Mouse (Mus musculus): Measurements from ENCODE around the gene Peli1. TPM values are rescaled to one million over a fixed set of nuclear protein-coding genes. Genes with fewer than 3 reads are reported as not detected.

Peli1 gene
- polyA plus RNA-seq, 1 experiment from 2014 or later, result 9.8 TPM

DNA sequence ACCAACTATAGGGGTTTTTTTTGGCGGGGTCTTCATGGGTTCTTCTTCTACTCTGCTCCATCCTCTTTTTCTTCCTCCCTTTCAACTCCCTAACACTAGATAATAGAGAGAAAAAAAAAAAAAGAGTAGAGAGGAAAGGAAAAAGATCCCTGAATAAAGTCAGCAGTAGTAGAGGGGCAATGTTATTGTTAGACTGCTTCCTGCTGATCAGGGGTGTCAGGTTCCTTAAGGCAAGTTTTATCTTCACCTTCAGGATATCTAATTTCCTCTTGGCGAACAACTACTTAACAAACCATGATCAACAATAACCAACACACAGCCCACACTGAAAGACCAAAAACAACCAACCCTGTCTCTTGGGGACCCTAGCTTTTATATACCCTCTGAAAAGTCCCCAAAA, 31.3 kb downstream of the Peli1 start:
- no peaks in the 10 kb centered on the region for H3K9me3 ChIP-seq (ENCODE audit: low read length)
- 47% methylated on average over 2 of the region's 2 CpGs for WGBS (ENCODE audit: insufficient replicate concordance)
- H3K4me1 ChIP-seq (ENCODE audit: insufficient read depth), result peaks cover 15% of the 10 kb centered on the region
- DNase-seq, result no peak
- no peak overlapping the region for H3K4me3 ChIP-seq (ENCODE audit: low read depth, low read length)
- TF ChIP-seq EP300 (IDR thresholded peaks at IDR 0.05; ENCODE audit: low read depth) (no peak), CTCF (IDR thresholded peaks at IDR 0.05; ENCODE audit: low read depth) (no peak)
- H3K9ac ChIP-seq (replicated peaks), result no peak overlapping the region
- no peak for ATAC-seq
- no peak overlapping the region for H3K4me2 ChIP-seq (ENCODE audit: low read depth, low read length)
- H3K27ac ChIP-seq (ENCODE audit: low read depth), result no peak overlapping the region
- no peaks in the 10 kb centered on the region for H3K36me3 ChIP-seq (replicated peaks; ENCODE audit: insufficient read depth, low read length)
- H3K27me3 ChIP-seq (ENCODE audit: insufficient read depth, low read length), result no peaks in the 10 kb centered on the region

- Histone ChIP-seq H3K9ac (replicated peaks) (no peak overlapping the region), H3K4me1 (ENCODE audit: insufficient read depth) (0 out of 2 replicates have a peak, but pooled peaks cover 3% of the 10 kb centered on the region), H3K27ac (ENCODE audit: low read depth) (no peak overlapping the region), H3K4me2 (ENCODE audit: low read depth, low read length) (no peak overlapping the region), H3K4me3 (ENCODE audit: low read depth, low read length) (no peak overlapping the region), H3K27me3 (ENCODE audit: insufficient read depth, low read length) (no peaks in the 10 kb centered on the region), H3K36me3 (replicated peaks; ENCODE audit: insufficient read depth, low read length) (peaks cover 5% of the 10 kb centered on the region), H3K9me3 (ENCODE audit: low read length) (no peaks in the 10 kb centered on the region)
- DNase-seq (no peak), ATAC-seq (no peak)
- TF ChIP-seq CTCF (IDR thresholded peaks at IDR 0.05; ENCODE audit: low read depth), result no peak
- no peak for TF ChIP-seq EP300 (IDR thresholded peaks at IDR 0.05; ENCODE audit: low read depth)
- 69% methylated on average over 2 of the region's 2 CpGs for WGBS (ENCODE audit: insufficient replicate concordance)
Measured at GRCm38 (mm10) chr11:21131692-21132091, 40.6 kb downstream of the Peli1 start.

DNA sequence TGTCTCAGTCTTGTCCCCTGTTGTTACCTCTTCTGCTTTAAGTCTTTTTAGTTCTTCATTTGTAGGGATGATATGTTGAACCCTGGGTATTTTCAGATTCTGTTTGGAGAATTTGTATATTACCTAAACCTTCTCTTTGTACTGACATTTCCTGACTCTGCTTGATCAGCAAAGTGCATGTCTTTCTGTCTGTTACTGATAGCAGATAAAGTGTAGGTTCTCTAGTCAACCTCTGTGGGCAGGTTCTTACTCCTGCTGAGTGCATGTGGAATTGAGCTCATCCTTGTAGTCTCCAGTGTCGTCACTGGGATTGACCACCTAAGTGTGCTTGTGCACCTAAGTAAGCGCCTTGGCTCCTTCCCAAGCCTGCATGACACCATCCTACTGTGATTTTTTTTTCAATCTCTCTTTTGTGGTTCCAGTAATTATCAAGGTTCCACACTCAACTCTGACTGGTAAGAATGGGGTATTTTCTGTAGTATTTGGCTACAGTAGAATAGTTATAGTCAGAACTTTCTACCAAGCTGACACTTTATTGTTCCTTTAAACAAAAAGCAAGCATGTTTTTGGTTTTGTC, 43.9 kb downstream of the Peli1 start:
- peaks cover 22% of the 10 kb centered on the region for H3K36me3 ChIP-seq (replicated peaks; ENCODE audit: insufficient read depth, low read length)
- no peaks in the 10 kb centered on the region for H3K27me3 ChIP-seq (ENCODE audit: insufficient read depth, low read length)
- H3K9me3 ChIP-seq (ENCODE audit: low read length), result no peaks in the 10 kb centered on the region
- no peak overlapping the region for H3K4me2 ChIP-seq (ENCODE audit: low read depth, low read length)
- 0 out of 2 replicates have a peak, but pooled peaks cover 3% of the 10 kb centered on the region for H3K4me1 ChIP-seq (ENCODE audit: insufficient read depth)
- WGBS (ENCODE audit: insufficient replicate concordance), result 76% methylated on average over 2 of the region's 2 CpGs
- ATAC-seq, result no peak
- H3K27ac ChIP-seq (ENCODE audit: low read depth), result no peak overlapping the region
- DNase-seq, result no peak
- no peak overlapping the region for H3K4me3 ChIP-seq (ENCODE audit: low read depth, low read length)
- H3K9ac ChIP-seq (replicated peaks), result no peak overlapping the region
- TF ChIP-seq CTCF (IDR thresholded peaks at IDR 0.05; ENCODE audit: low read depth) (no peak), EP300 (IDR thresholded peaks at IDR 0.05; ENCODE audit: low read depth) (no peak)

DNA sequence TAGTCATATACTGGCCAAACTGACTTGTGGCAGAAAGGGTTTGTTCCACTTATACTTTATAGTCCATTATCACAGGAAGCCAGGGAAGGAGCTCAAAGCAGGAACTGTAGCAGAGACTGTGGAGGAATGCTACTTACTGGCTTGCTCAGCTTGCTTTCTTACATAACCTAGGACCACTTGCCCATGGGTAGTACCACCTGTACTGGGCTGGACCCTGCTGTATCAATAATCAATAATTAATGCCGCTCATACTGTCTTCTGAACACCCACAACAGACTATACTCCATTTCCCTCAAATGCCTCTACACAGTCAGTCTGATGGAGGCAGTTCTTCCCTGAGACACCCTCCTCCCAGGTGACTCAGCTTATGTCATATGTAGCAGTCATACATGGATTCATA, 48.4 kb downstream of the Peli1 start:
- Histone ChIP-seq H3K27ac (ENCODE audit: low read depth) (no peak overlapping the region), H3K9me3 (ENCODE audit: low read length) (no peaks in the 10 kb centered on the region), H3K4me1 (ENCODE audit: insufficient read depth) (no peaks in the 10 kb centered on the region), H3K4me2 (ENCODE audit: low read depth, low read length) (no peak overlapping the region), H3K9ac (replicated peaks) (no peak overlapping the region), H3K36me3 (replicated peaks; ENCODE audit: insufficient read depth, low read length) (peaks cover 27% of the 10 kb centered on the region), H3K4me3 (ENCODE audit: low read depth, low read length) (no peak overlapping the region), H3K27me3 (ENCODE audit: insufficient read depth, low read length) (no peaks in the 10 kb centered on the region)
- ATAC-seq (no peak), DNase-seq (no peak)
- 97% methylated on average over 1 of the region's 1 CpGs for WGBS (ENCODE audit: insufficient replicate concordance)
- TF ChIP-seq CTCF (IDR thresholded peaks at IDR 0.05; ENCODE audit: low read depth) (no peak), EP300 (IDR thresholded peaks at IDR 0.05; ENCODE audit: low read depth) (no peak)

- DNase-seq, result no peak
- Histone ChIP-seq H3K36me3 (replicated peaks; ENCODE audit: insufficient read depth, low read length) (peaks cover 30% of the 10 kb centered on the region), H3K9ac (replicated peaks) (no peak overlapping the region), H3K4me3 (ENCODE audit: low read depth, low read length) (no peak overlapping the region), H3K27me3 (ENCODE audit: insufficient read depth, low read length) (no peaks in the 10 kb centered on the region), H3K27ac (ENCODE audit: low read depth) (no peak overlapping the region), H3K4me1 (ENCODE audit: insufficient read depth) (no peaks in the 10 kb centered on the region), H3K4me2 (ENCODE audit: low read depth, low read length) (no peak overlapping the region), H3K9me3 (ENCODE audit: low read length) (no peaks in the 10 kb centered on the region)
- 89% methylated on average over 7 of the region's 7 CpGs for WGBS (ENCODE audit: insufficient replicate concordance)
- no peak for ATAC-seq
- no peak for TF ChIP-seq EP300 (IDR thresholded peaks at IDR 0.05; ENCODE audit: low read depth)
- no peak for TF ChIP-seq CTCF (IDR thresholded peaks at IDR 0.05; ENCODE audit: low read depth)
Measured at GRCm38 (mm10) chr11:21141242-21141641, 50.2 kb downstream of the Peli1 start.

GRCm38 (mm10) chr11:21141755-21142154, 50.7 kb downstream of the Peli1 start:
- H3K9me3 ChIP-seq (ENCODE audit: low read length), result no peaks in the 10 kb centered on the region
- TF ChIP-seq EP300 (IDR thresholded peaks at IDR 0.05; ENCODE audit: low read depth) (no peak), CTCF (IDR thresholded peaks at IDR 0.05; ENCODE audit: low read depth) (no peak)
- no peaks in the 10 kb centered on the region for H3K4me1 ChIP-seq (ENCODE audit: insufficient read depth)
- no peaks in the 10 kb centered on the region for H3K27me3 ChIP-seq (ENCODE audit: insufficient read depth, low read length)
- H3K27ac ChIP-seq (ENCODE audit: low read depth), result no peak overlapping the region
- 86% methylated on average over 4 of the region's 4 CpGs for WGBS (ENCODE audit: insufficient replicate concordance)
- H3K36me3 ChIP-seq (replicated peaks; ENCODE audit: insufficient read depth, low read length), result peaks cover 33% of the 10 kb centered on the region
- DNase-seq (no peak), ATAC-seq (no peak)
- H3K4me3 ChIP-seq (ENCODE audit: low read depth, low read length), result no peak overlapping the region
- H3K9ac ChIP-seq (replicated peaks), result no peak overlapping the region
- no peak overlapping the region for H3K4me2 ChIP-seq (ENCODE audit: low read depth, low read length)
